ENCODE assay signal across 27 mouse cellular contexts in the genomic region with DNA sequence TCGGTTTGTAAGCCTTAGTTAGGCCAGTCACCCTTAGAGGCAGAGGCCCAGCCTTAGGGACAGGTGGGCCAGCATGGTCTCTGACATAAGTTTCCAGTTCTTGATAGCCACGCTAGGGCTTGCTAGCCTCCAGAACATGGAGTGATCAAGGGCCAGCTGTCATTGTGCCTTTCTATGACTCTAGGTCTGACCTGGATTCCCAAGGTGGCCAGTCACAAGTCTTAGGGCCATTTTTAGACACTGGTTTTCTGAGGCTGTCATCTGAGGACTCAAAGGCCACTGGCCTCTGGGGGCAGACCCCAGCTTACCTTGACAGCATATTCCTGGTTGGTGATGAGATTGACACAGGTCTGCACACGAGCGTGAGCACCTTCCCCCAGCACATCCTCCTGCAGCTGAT. TPM values are rescaled to one million over a fixed set of nuclear protein-coding genes. Genes with fewer than 3 reads are reported as not detected.
DNase-seq lines count a peak whose midpoint lies in the region; ATAC-seq and TF ChIP-seq lines count a peak whose summit lies in the region.
"Had no signal": no experiment of that assay in that cellular context is flagged by ENCODE, and none has a peak within 500 bp of the region (broad histone marks: within the 10 kb centered on the region; RNA-seq: fewer than 3 reads in every experiment).

No protein-coding gene starts in this region.

- DNase-seq in gastrocnemius, postnatal 25 days, result peak; percentile 59
- DNase-seq in gastrocnemius, postnatal 36 days, result no peak
- no peak for DNase-seq in liver, adult 2 months (ENCODE audit: extremely low read depth, low read depth, low spot score)
- no peak for DNase-seq in liver
- DNase-seq in urinary bladder, postnatal 10 days (ENCODE audit: low spot score), result no peak
- DNase-seq: adrenal gland, adult 2 months; B cell, adult 2 months; cerebellum, postnatal 14 days; kidney, adult 8-10 months; kidney, postnatal 10 days; left cerebral cortex, postnatal 4 days; lung, adult 18-20 months; lung, postnatal 10 days; right cerebral cortex, postnatal 14 days; spleen, adult 18-20 months had no signal

- H3K4me2 ChIP-seq in neural tube, embryonic 13.5 days, result no peak overlapping the region
- H3K4me2 ChIP-seq in neural tube, embryonic 15.5 days, result no peak overlapping the region
- H3K4me2 ChIP-seq: embryonic facial prominence, embryonic 12.5 days; forebrain, embryonic 12.5 days; heart, embryonic 11.5 days; hindbrain, embryonic 14.5 days; limb, embryonic 15.5 days; midbrain, embryonic 15.5 days had no signal

- no peaks in the 10 kb centered on the region for H3K27me3 ChIP-seq in liver, adult 2 months (ENCODE audit: control insufficient read depth, insufficient read depth, low read length)
- no peaks in the 10 kb centered on the region for H3K27me3 ChIP-seq in neural tube, embryonic 13.5 days
- no peaks in the 10 kb centered on the region for H3K27me3 ChIP-seq in neural tube, embryonic 15.5 days (replicated peaks)
- H3K27me3 ChIP-seq: CH12.LX; embryonic facial prominence, embryonic 12.5 days; forebrain, embryonic 12.5 days; limb, embryonic 15.5 days; midbrain, embryonic 15.5 days; Patski had no signal

- H3K79me2 ChIP-seq in liver, adult 2 months (ENCODE audit: control insufficient read depth, insufficient read depth, low read length), result peaks cover 39% of the 10 kb centered on the region

- no peaks in the 10 kb centered on the region for H3K9me3 ChIP-seq in neural tube, embryonic 13.5 days
- H3K9me3 ChIP-seq in neural tube, embryonic 15.5 days (replicated peaks), result no peaks in the 10 kb centered on the region
- H3K9me3 ChIP-seq: embryonic facial prominence, embryonic 12.5 days; forebrain, embryonic 12.5 days; G1E; limb, embryonic 15.5 days; midbrain, embryonic 15.5 days had no signal

- intact Hi-C loops in gastrocnemius, postnatal 36 days (cut with DNase I), result no loop called here

- H3K4me3 ChIP-seq in liver, adult 2 months (ENCODE audit: insufficient read depth, low read depth, low read length), result no peak overlapping the region
- no peak overlapping the region for H3K4me3 ChIP-seq in neural tube, embryonic 13.5 days
- H3K4me3 ChIP-seq in neural tube, embryonic 15.5 days (replicated peaks), result no peak overlapping the region
- H3K4me3 ChIP-seq: embryonic facial prominence, embryonic 12.5 days; forebrain, embryonic 12.5 days; left cerebral cortex, adult 2 months; limb, embryonic 15.5 days; midbrain, embryonic 15.5 days had no signal

- TF ChIP-seq CTCF in liver, adult 2 months (IDR thresholded peaks at IDR 0.05; ENCODE audit: low read depth, low read length), result no peak

- no peak for ATAC-seq in neural tube, embryonic 13.5 days (ENCODE audit: low read depth)
- no peak for ATAC-seq in neural tube, embryonic 15.5 days (ENCODE audit: low FRiP score)
- ATAC-seq: midbrain, embryonic 15.5 days; Patski had no signal

- H3K36me3 ChIP-seq in liver, adult 2 months (ENCODE audit: control insufficient read depth, insufficient read depth, low read length), result peaks cover 42% of the 10 kb centered on the region
- H3K36me3 ChIP-seq in neural tube, embryonic 13.5 days, result peaks cover 65% of the 10 kb centered on the region
- peaks cover 58% of the 10 kb centered on the region for H3K36me3 ChIP-seq in neural tube, embryonic 15.5 days

- peak overlapping the region; percentile 8; the same call in 1 of the 2 replicates for H3K9ac ChIP-seq in liver, adult 2 months (ENCODE audit: low read depth, low read length)
- 0 out of 2 replicates have a peak overlapping the region, but pooled peaks have one; percentile 34 for H3K9ac ChIP-seq in neural tube, embryonic 13.5 days
- no peak overlapping the region for H3K9ac ChIP-seq in neural tube, embryonic 15.5 days (replicated peaks)
- H3K9ac ChIP-seq: embryonic facial prominence, embryonic 12.5 days; forebrain, embryonic 12.5 days; hindbrain, embryonic 14.5 days; limb, embryonic 15.5 days; midbrain, embryonic 15.5 days had no signal

- no peak overlapping the region for H3K27ac ChIP-seq in liver, adult 2 months (replicated peaks; ENCODE audit: insufficient read depth, low read depth, low read length)
- H3K27ac ChIP-seq in neural tube, embryonic 13.5 days (replicated peaks), result no peak overlapping the region
- no peak overlapping the region for H3K27ac ChIP-seq in neural tube, embryonic 15.5 days (replicated peaks)
- H3K27ac ChIP-seq: embryonic facial prominence, embryonic 12.5 days; forebrain, embryonic 12.5 days; hindbrain, embryonic 14.5 days; left cerebral cortex, adult 2 months; limb, embryonic 15.5 days; midbrain, embryonic 15.5 days had no signal

- peaks cover 64% of the 10 kb centered on the region for H3K4me1 ChIP-seq in liver, adult 2 months (ENCODE audit: control insufficient read depth, insufficient read depth, low read length)
- peaks cover 54% of the 10 kb centered on the region for H3K4me1 ChIP-seq in neural tube, embryonic 13.5 days (replicated peaks)
- H3K4me1 ChIP-seq in neural tube, embryonic 15.5 days, result peaks cover 54% of the 10 kb centered on the region

- WGBS in liver, adult 2 months, result 83% methylated on average over 4 of the region's 4 CpGs
- 93% methylated on average over 4 of the region's 4 CpGs for WGBS in neural tube, embryonic 13.5 days
- WGBS in neural tube, embryonic 15.5 days, result 94% methylated on average over 4 of the region's 4 CpGs

- TF ChIP-seq POLR2A in liver, adult 2 months (IDR thresholded peaks at IDR 0.05; ENCODE audit: extremely low read depth, insufficient read depth, low read length), result no peak

RNA-seq across cellular contexts. Expression of a gene that starts 6.7 kb away (rescaled TPM):
- total RNA-seq in gastrocnemius, postnatal 25 days (2021), result 100 to 1,000 TPM; 243 to 270 TPM
- total RNA-seq in gastrocnemius, postnatal 36 days (2021), result 100 to 1,000 TPM; 216 to 227 TPM
- total RNA-seq in liver, adult 2 months (2014; rRNA removed), result 88.6 and 119 TPM in 2 replicates
- polyA plus RNA-seq in liver, adult 2 months (2012; rRNA removed), result 87.0 and 116 TPM in 2 replicates
- polyA plus RNA-seq in neural tube, embryonic 13.5 days (2015; fragmentation: Nextera tagmentation; extraction: Ambion mirVana), result 61.4 and 63.4 TPM in 2 replicates
- 56.2 and 70.3 TPM in 2 replicates for polyA plus RNA-seq in neural tube, embryonic 15.5 days (2015; fragmentation: Nextera tagmentation; extraction: Ambion mirVana)

RNA-seq across cellular contexts. Expression of a gene that starts 14.4 kb away (rescaled TPM):
- 10 to 100 TPM; 30.5 to 31.4 TPM for total RNA-seq in gastrocnemius, postnatal 25 days (2021)
- 10 to 100 TPM; 32.1 to 33.5 TPM for total RNA-seq in gastrocnemius, postnatal 36 days (2021)
- total RNA-seq in liver, adult 2 months (2014; rRNA removed), result 16.2 and 19.7 TPM in 2 replicates
- polyA plus RNA-seq in liver, adult 2 months (2012; rRNA removed), result 36.1 and 36.8 TPM in 2 replicates
- polyA plus RNA-seq in neural tube, embryonic 13.5 days (2015; fragmentation: Nextera tagmentation; extraction: Ambion mirVana), result 93.9 and 100.0 TPM in 2 replicates
- polyA plus RNA-seq in neural tube, embryonic 15.5 days (2015; fragmentation: Nextera tagmentation; extraction: Ambion mirVana), result 91.9 and 92.1 TPM in 2 replicates

RNA-seq across cellular contexts. Expression of a gene that starts 30.5 kb away (rescaled TPM):
- total RNA-seq in gastrocnemius, postnatal 25 days (2021), result 1 to 10 TPM; 5.7 to 6.8 TPM
- 1 to 10 TPM; 3.4 to 3.6 TPM for total RNA-seq in gastrocnemius, postnatal 36 days (2021)
- total RNA-seq in liver, adult 2 months (2014; rRNA removed), result 3.5 and 5.2 TPM in 2 replicates
- polyA plus RNA-seq in liver, adult 2 months (2012; rRNA removed), result 6.1 TPM in 2 replicates
- 46.4 and 55.1 TPM in 2 replicates for polyA plus RNA-seq in neural tube, embryonic 13.5 days (2015; fragmentation: Nextera tagmentation; extraction: Ambion mirVana)
- 53.0 and 58.8 TPM in 2 replicates for polyA plus RNA-seq in neural tube, embryonic 15.5 days (2015; fragmentation: Nextera tagmentation; extraction: Ambion mirVana)

RNA-seq across cellular contexts. Expression of a gene that starts 30.7 kb away (rescaled TPM):
- total RNA-seq in gastrocnemius, postnatal 25 days (2021), result 1 to 10 TPM; 2.4 to 3.8 TPM
- total RNA-seq in gastrocnemius, postnatal 36 days (2021), result 1 to 10 TPM; 1.2 to 2.7 TPM
- total RNA-seq in liver, adult 2 months (2014; rRNA removed), result 17.2 and 18.3 TPM in 2 replicates
- 42.5 and 49.7 TPM in 2 replicates for polyA plus RNA-seq in liver, adult 2 months (2012; rRNA removed)
- polyA plus RNA-seq in neural tube, embryonic 13.5 days (2015; fragmentation: Nextera tagmentation; extraction: Ambion mirVana), result 37.2 and 39.1 TPM in 2 replicates
- polyA plus RNA-seq in neural tube, embryonic 15.5 days (2015; fragmentation: Nextera tagmentation; extraction: Ambion mirVana), result 43.3 and 46.8 TPM in 2 replicates

RNA-seq across cellular contexts. Expression of a gene that starts 48.6 kb away (rescaled TPM):
- 10 to 100 TPM; 85.8 to 99.9 TPM for total RNA-seq in gastrocnemius, postnatal 25 days (2021)
- 10 to 100 TPM; 84.0 to 90.0 TPM for total RNA-seq in gastrocnemius, postnatal 36 days (2021)
- total RNA-seq in liver, adult 2 months (2014; rRNA removed), result 54.4 and 56.1 TPM in 2 replicates
- polyA plus RNA-seq in liver, adult 2 months (2012; rRNA removed), result 110 and 123 TPM in 2 replicates
- polyA plus RNA-seq in neural tube, embryonic 13.5 days (2015; fragmentation: Nextera tagmentation; extraction: Ambion mirVana), result 98.0 and 110 TPM in 2 replicates
- polyA plus RNA-seq in neural tube, embryonic 15.5 days (2015; fragmentation: Nextera tagmentation; extraction: Ambion mirVana), result 106 and 118 TPM in 2 replicates
